Comparison of ENCODE assay signal across 19 mouse cellular contexts in the genomic region with DNA sequence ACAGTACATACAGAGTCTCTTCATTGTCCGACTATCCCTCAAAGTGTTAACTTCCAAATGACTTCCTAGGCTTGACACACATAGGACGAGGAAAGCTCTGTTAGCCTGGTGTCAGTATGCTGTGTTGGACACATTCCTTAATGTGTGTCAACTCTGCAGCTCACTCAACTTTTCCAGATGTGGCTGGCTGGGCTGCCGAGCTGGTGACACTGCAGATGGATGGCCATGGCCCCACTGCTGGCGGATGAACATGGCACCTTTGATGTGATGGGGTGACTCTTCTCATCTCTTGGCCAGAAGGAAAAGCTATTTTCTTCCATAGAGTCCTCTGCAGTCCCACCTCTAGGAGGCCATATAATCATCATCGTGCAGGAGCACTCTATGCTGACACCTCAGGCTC.
"Had no signal": no experiment of that assay in that cellular context is flagged by ENCODE, and none has a peak within 500 bp of the region (broad histone marks: within the 10 kb centered on the region; RNA-seq: fewer than 3 reads in every experiment).

No protein-coding gene starts in this region.

- H3K4me1 ChIP-seq: liver, embryonic 12.5 days; lung, embryonic 15.5 days; midbrain, embryonic 15.5 days; neural tube, embryonic 15.5 days had no signal

- DNase-seq: lung, adult 18-20 months; retina, postnatal 1 day; right cerebral cortex, adult 18-20 months; right cerebral cortex, postnatal 25 days; right cerebral cortex, postnatal 4 days; spleen, adult 18-20 months; thymus, adult 18-20 months; thymus, postnatal 14 days; thymus, postnatal 36 days had no signal

- H3K9me3 ChIP-seq: liver, embryonic 12.5 days; lung, embryonic 15.5 days; midbrain, embryonic 13.5 days; midbrain, embryonic 15.5 days; neural tube, embryonic 13.5 days; neural tube, embryonic 15.5 days had no signal

- H3K4me3 ChIP-seq: liver, embryonic 12.5 days; lung, embryonic 15.5 days; midbrain, embryonic 13.5 days; midbrain, embryonic 15.5 days; myocyte; neural tube, embryonic 13.5 days; neural tube, embryonic 15.5 days had no signal

- ATAC-seq: liver, embryonic 12.5 days; lung, postnatal 0 days; midbrain, embryonic 13.5 days; midbrain, embryonic 15.5 days had no signal

- H3K4me2 ChIP-seq: liver, embryonic 12.5 days; lung, embryonic 15.5 days; midbrain, embryonic 11.5 days; midbrain, embryonic 13.5 days; midbrain, embryonic 15.5 days; neural tube, embryonic 13.5 days; neural tube, embryonic 15.5 days had no signal

- H3K9ac ChIP-seq: liver, embryonic 12.5 days; liver, embryonic 14.5 days; lung, embryonic 15.5 days; midbrain, embryonic 13.5 days; midbrain, embryonic 15.5 days; neural tube, embryonic 13.5 days; neural tube, embryonic 15.5 days had no signal

- H3K36me3 ChIP-seq: liver, embryonic 12.5 days; lung, embryonic 15.5 days; midbrain, embryonic 13.5 days; midbrain, embryonic 15.5 days; neural tube, embryonic 13.5 days; neural tube, embryonic 15.5 days had no signal

- H3K27me3 ChIP-seq: liver, embryonic 12.5 days; midbrain, embryonic 13.5 days; midbrain, embryonic 15.5 days; neural tube, embryonic 15.5 days had no signal

- H3K27ac ChIP-seq: liver, embryonic 12.5 days; liver, embryonic 14.5 days; lung, embryonic 15.5 days; midbrain, embryonic 13.5 days; midbrain, embryonic 15.5 days; neural tube, embryonic 13.5 days; neural tube, embryonic 15.5 days had no signal
